Mouse (Mus musculus) intestine, postnatal 0 days (tissue): ENCODE results near the gene Olfr1205. TPM values are rescaled to one million over a fixed set of nuclear protein-coding genes. Genes with fewer than 3 reads are reported as not detected.

ENCODE experiments used
- ATAC-seq: fragments of 200-750 bp; cut with Nextera tagmentation; 2 replicates; pipeline ENCODE4 v1.8.0; 2017; ENCODE audit warnings: mild to moderate bottlenecking, moderate TSS enrichment, moderate library complexity
- H3K27ac ChIP-seq: fragments of 300-500 bp; sonication (generic); 2 replicates; pipeline ENCODE4 v1.5.1; 2014; ENCODE audit warnings: mild to moderate bottlenecking, low read depth, low read length, moderate library complexity
- H3K27me3 ChIP-seq: fragments of 300-500 bp; sonication (generic); replicated peaks from 2 replicates; pipeline ENCODE4 v1.6.1; 2014; ENCODE audit warnings: low read length, mixed read lengths; ENCODE audit not compliant: control insufficient read depth, insufficient read depth
- H3K36me3 ChIP-seq: fragments of 300-500 bp; sonication (generic); 2 replicates; pipeline ENCODE4 v1.6.1; 2014; ENCODE audit warnings: mild to moderate bottlenecking, moderate library complexity; ENCODE audit not compliant: control insufficient read depth, insufficient read depth
- H3K4me1 ChIP-seq: fragments of 300-500 bp; sonication (generic); replicated peaks from 2 replicates; pipeline ENCODE4 v1.6.1; 2014; ENCODE audit warnings: antibody characterized with exemption, low read length, mixed read lengths; ENCODE audit not compliant: control insufficient read depth, insufficient read depth
- H3K4me2 ChIP-seq: fragments of 300-500 bp; sonication (generic); replicated peaks from 2 replicates; pipeline ENCODE4 v1.6.1; 2014; ENCODE audit warnings: low read depth, mild to moderate bottlenecking, moderate library complexity
- H3K4me3 ChIP-seq: fragments of 300-500 bp; sonication (generic); 2 replicates; pipeline ENCODE4 v1.5.1; 2014; ENCODE audit warnings: low read depth, low read length
- H3K9ac ChIP-seq: fragments of 300-500 bp; sonication (generic); 2 replicates; pipeline ENCODE4 v1.6.1; 2014; ENCODE audit warnings: mild to moderate bottlenecking, low read depth, low read length
- H3K9me3 ChIP-seq: fragments of 300-500 bp; sonication (generic); 2 replicates; pipeline ENCODE4 v1.6.1; 2016; ENCODE audit warnings: mixed run types; ENCODE audit not compliant: control insufficient read depth
- CTCF ChIP-seq: sonication (generic); IDR thresholded peaks from 2 replicates; pipeline ENCODE4 v1.5.1; 2016; ENCODE audit warnings: low read depth, mild to moderate bottlenecking, control low read depth, antibody characterized with exemption, moderate library complexity
- WGBS: fragments of 180-500 bp; shearing (Covaris S2); extraction: QIAGEN DNeasy Blood & Tissue Kit; methylation state at CpG from one replicate; pipeline ENCODE4 v1.1.7; 2014; 5-methylcytosine and 5-hydroxymethylcytosine counted together
- polyA plus RNA-seq: library from polyadenylated mRNA; unstranded; fragments of >200 nt; fragmentation: Nextera tagmentation; extraction: Ambion mirVana; gene quantifications from 2 replicates; pipeline ENCODE4 v1.2.1, GENCODE M21; 2015

Olfr1205 gene
- polyA plus RNA-seq = not detected in 2 replicates

GRCm38 (mm10) chr2:88829437-88829836, at the start of gene Olfr1205:
Gene Olfr1205, plus strand, starts transcription at chr2:88829737.
- no peak for TF ChIP-seq CTCF
- no peak for ATAC-seq
- Histone ChIP-seq H3K4me1 (no peaks in the 10 kb centered on the region), H3K27me3 (no peaks in the 10 kb centered on the region), H3K9ac (no peak within 1 kb of the TSS), H3K4me3 (no peak within 1 kb of the TSS), H3K4me2 (no peak within 1 kb of the TSS), H3K36me3 (no peaks in the 10 kb centered on the region), H3K9me3 (no peaks in the 10 kb centered on the region), H3K27ac (no peak within 1 kb of the TSS)
- 87% methylated on average over 2 of the region's 2 CpGs for WGBS

- no peak within 1 kb of the TSS for H3K27ac ChIP-seq
- H3K9ac ChIP-seq = no peak within 1 kb of the TSS
- no peaks in the 10 kb centered on the region for H3K9me3 ChIP-seq
- H3K4me1 ChIP-seq = no peaks in the 10 kb centered on the region
- no peaks in the 10 kb centered on the region for H3K36me3 ChIP-seq
- TF ChIP-seq CTCF = no peak
- no peaks in the 10 kb centered on the region for H3K27me3 ChIP-seq
- no peak for ATAC-seq
- no peak within 1 kb of the TSS for H3K4me3 ChIP-seq
- 74% methylated on average over 6 of the region's 6 CpGs for WGBS
- no peak within 1 kb of the TSS for H3K4me2 ChIP-seq
Measured at GRCm38 (mm10) chr2:88792736-88793135, 36.8 kb upstream of the Olfr1205 start, which contains the start of gene Olfr1201. Gene Olfr1201, plus strand, starts transcription at chr2:88793036.

DNA sequence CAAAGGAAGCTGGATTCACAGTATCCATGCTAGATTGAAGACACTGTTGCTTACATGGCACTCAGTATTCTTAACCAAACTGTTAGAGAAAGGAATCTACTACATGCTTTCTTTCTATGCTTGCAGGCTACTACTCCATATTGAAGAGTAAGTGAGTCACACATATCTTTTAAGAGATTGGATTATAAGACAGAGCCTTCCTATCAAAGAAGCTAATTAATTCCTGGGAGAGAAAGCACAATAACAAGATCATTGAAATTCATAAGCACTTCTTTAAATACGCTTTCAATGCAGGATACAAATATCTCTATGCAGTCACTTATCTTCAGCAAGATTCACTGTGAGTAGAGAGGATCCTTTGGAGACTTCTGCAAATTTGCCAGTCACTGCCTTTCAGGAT, 15.3 kb upstream of the Olfr1205 start, which contains the start of gene Olfr1202:
Gene Olfr1202, plus strand, starts transcription at position 301 of the 400 bp plus-strand sequence.
- H3K9me3 ChIP-seq = no peaks in the 10 kb centered on the region
- no peak for TF ChIP-seq CTCF
- 87% methylated on average over 1 of the region's 1 CpGs for WGBS
- H3K4me1 ChIP-seq = no peaks in the 10 kb centered on the region
- no peak within 1 kb of the TSS for H3K9ac ChIP-seq
- ATAC-seq = no peak
- H3K27ac ChIP-seq = no peak within 1 kb of the TSS
- no peaks in the 10 kb centered on the region for H3K27me3 ChIP-seq
- H3K36me3 ChIP-seq = no peaks in the 10 kb centered on the region
- no peak within 1 kb of the TSS for H3K4me3 ChIP-seq
- H3K4me2 ChIP-seq = no peak within 1 kb of the TSS

- Histone ChIP-seq H3K4me1 (no peaks in the 10 kb centered on the region), H3K4me3 (no peak overlapping the region), H3K27ac (no peak overlapping the region), H3K9ac (no peak overlapping the region), H3K36me3 (no peaks in the 10 kb centered on the region), H3K4me2 (no peak overlapping the region), H3K27me3 (no peaks in the 10 kb centered on the region), H3K9me3 (no peaks in the 10 kb centered on the region)
- no peak for ATAC-seq
- TF ChIP-seq CTCF = no peak
- WGBS = 22% methylated on average over 2 of the region's 2 CpGs
Measured at GRCm38 (mm10) chr2:88838477-88838876, 8.9 kb downstream of the Olfr1205 start.

GRCm38 (mm10) chr2:88848992-88849391, 19.5 kb downstream of the Olfr1205 start, which contains the start of gene Olfr1204:
Gene Olfr1204, plus strand, starts transcription at chr2:88849292.
- H3K27me3 ChIP-seq = no peaks in the 10 kb centered on the region
- WGBS = 91% methylated on average over 1 of the region's 1 CpGs
- TF ChIP-seq CTCF = no peak
- H3K4me1 ChIP-seq = no peaks in the 10 kb centered on the region
- H3K9me3 ChIP-seq = no peaks in the 10 kb centered on the region
- ATAC-seq = no peak
- no peaks in the 10 kb centered on the region for H3K36me3 ChIP-seq
- no peak within 1 kb of the TSS for H3K4me3 ChIP-seq
- H3K9ac ChIP-seq = no peak within 1 kb of the TSS
- no peak within 1 kb of the TSS for H3K4me2 ChIP-seq
- no peak within 1 kb of the TSS for H3K27ac ChIP-seq

- H3K27ac ChIP-seq = no peak within 1 kb of the TSS
- no peak for ATAC-seq
- no peaks in the 10 kb centered on the region for H3K36me3 ChIP-seq
- H3K27me3 ChIP-seq = no peaks in the 10 kb centered on the region
- 76% methylated on average over 2 of the region's 2 CpGs for WGBS
- H3K9ac ChIP-seq = no peak within 1 kb of the TSS
- no peaks in the 10 kb centered on the region for H3K4me1 ChIP-seq
- TF ChIP-seq CTCF = no peak
- H3K4me2 ChIP-seq = no peak within 1 kb of the TSS
- no peaks in the 10 kb centered on the region for H3K9me3 ChIP-seq
- no peak within 1 kb of the TSS for H3K4me3 ChIP-seq
Measured at GRCm38 (mm10) chr2:88862931-88863330, 33.4 kb downstream of the Olfr1205 start, which contains the start of gene Olfr1206. Gene Olfr1206, plus strand, starts transcription at chr2:88863231.

Other genes with a start within 250 kb of the Olfr1205 start
- not detected in 2 replicates for gene Olfr1189, start 243.3 kb upstream of the Olfr1205 start, polyA plus RNA-seq
- not detected in 2 replicates for gene Olfr1191-ps1, start 189.2 kb upstream of the Olfr1205 start, polyA plus RNA-seq
- gene Olfr1192-ps1, start 181.2 kb upstream of the Olfr1205 start, polyA plus RNA-seq = not detected in 2 replicates
- gene Olfr1193, start 154.1 kb upstream of the Olfr1205 start, polyA plus RNA-seq = not detected in 2 replicates
- not detected in 2 replicates for gene Olfr1195, start 140.6 kb upstream of the Olfr1205 start, polyA plus RNA-seq
- gene Olfr1196, start 125.1 kb upstream of the Olfr1205 start, polyA plus RNA-seq = not detected in 2 replicates
- gene Olfr1197, start 97.4 kb upstream of the Olfr1205 start, polyA plus RNA-seq = not detected in 2 replicates
- gene Olfr1198, start 78.4 kb upstream of the Olfr1205 start, polyA plus RNA-seq = not detected in 2 replicates
- not detected in 2 replicates for gene Olfr1199, start 69.3 kb upstream of the Olfr1205 start, polyA plus RNA-seq
- not detected in 2 replicates for gene Olfr1200, start 59.2 kb upstream of the Olfr1205 start, polyA plus RNA-seq
- gene Olfr1201, start 36.7 kb upstream of the Olfr1205 start, polyA plus RNA-seq = not detected in 2 replicates
- gene Olfr1202, start 15.2 kb upstream of the Olfr1205 start, polyA plus RNA-seq = not detected in 2 replicates
- gene Olfr1204, start 19.6 kb downstream of the Olfr1205 start, polyA plus RNA-seq = not detected in 2 replicates
- not detected in 2 replicates for gene Olfr1206, start 33.5 kb downstream of the Olfr1205 start, polyA plus RNA-seq
- not detected in 2 replicates for gene Olfr1208, start 72.6 kb downstream of the Olfr1205 start, polyA plus RNA-seq
- not detected in 2 replicates for gene Olfr1209, start 85.4 kb downstream of the Olfr1205 start, polyA plus RNA-seq
- not detected in 2 replicates for gene Olfr1211, start 108.4 kb downstream of the Olfr1205 start, polyA plus RNA-seq
- not detected in 2 replicates for gene Olfr1212, start 124.2 kb downstream of the Olfr1205 start, polyA plus RNA-seq
- gene Gm13762, start 150.5 kb downstream of the Olfr1205 start, polyA plus RNA-seq = not detected in 2 replicates
- gene Olfr1214, start 162.9 kb downstream of the Olfr1205 start, polyA plus RNA-seq = not detected in 2 replicates
- gene Olfr1215, start 177.2 kb downstream of the Olfr1205 start, polyA plus RNA-seq = not detected in 2 replicates
- gene Olfr1216, start 188.6 kb downstream of the Olfr1205 start, polyA plus RNA-seq = not detected in 2 replicates
- not detected in 2 replicates for gene Olfr1217, start 202.3 kb downstream of the Olfr1205 start, polyA plus RNA-seq
- gene Olfr1218, start 231.4 kb downstream of the Olfr1205 start, polyA plus RNA-seq = not detected in 2 replicates